Mouse (Mus musculus) MEL (cell line): ENCODE measurements around the gene Ube2o. TPM values are rescaled to one million over a fixed set of nuclear protein-coding genes. Genes with fewer than 3 reads are reported as not detected.
A peak's percentile ranks its signal among the peaks of the same experiment; 100 is the strongest.

Experiments
- DNase-seq: peaks from one replicate; pipeline ENCODE4 v3.0.0; 2011; ENCODE audit warnings: low read depth, low spot score
- H3K27ac ChIP-seq: 2 replicates; pipeline ENCODE4 v1.5.1; 2012; ENCODE audit warnings: low read depth, mild to moderate bottlenecking, control low read depth, low read length, moderate library complexity; ENCODE audit not compliant: control insufficient read depth
- H3K27me3 ChIP-seq, 2 experiments: fragments of 150-350 bp in 1 of 2; sonication (generic) in 1 of 2; 2 replicates each; pipeline ENCODE4 v1.6.1; 2012; ENCODE audit warnings: low read length in 2 of 2, mild to moderate bottlenecking in 2 of 2, improper control_type of control experiment in 1 of 2, moderate library complexity in 1 of 2; ENCODE audit not compliant: insufficient read depth in 2 of 2, control insufficient read depth in 1 of 2
- H3K36me3 ChIP-seq, 2 experiments: 2 replicates each; pipeline ENCODE4 v1.6.1; 2012 to 2014; ENCODE audit warnings: low read length in 2 of 2, improper control_type of control experiment in 1 of 2, inconsistent platforms in 1 of 2, mild to moderate bottlenecking in 1 of 2; ENCODE audit not compliant: insufficient read depth in 2 of 2, control insufficient read depth in 1 of 2
- H3K4me1 ChIP-seq, 2 experiments: fragments of 150-350 bp in 1 of 2; sonication (generic) in 1 of 2; 2 replicates each; pipeline ENCODE4 v1.6.1; 2012; ENCODE audit warnings: low read length in 2 of 2, improper control_type of control experiment in 1 of 2, mild to moderate bottlenecking in 1 of 2; ENCODE audit not compliant: insufficient read depth in 2 of 2, control insufficient read depth in 1 of 2
- H3K4me3 ChIP-seq, 2 experiments: fragments of 150-350 bp in 1 of 2; sonication (generic) in 1 of 2; 2 replicates each; pipeline ENCODE4 v1.5.1; 2012; ENCODE audit warnings: low read depth in 2 of 2, low read length in 2 of 2, mild to moderate bottlenecking in 2 of 2, moderate library complexity in 2 of 2, control low read depth in 1 of 2, improper control_type of control experiment in 1 of 2; ENCODE audit not compliant: control insufficient read depth in 1 of 2, insufficient read depth in 1 of 2
- H3K79me2 ChIP-seq: 2 replicates; pipeline ENCODE4 v1.6.1; 2012; ENCODE audit warnings: mild to moderate bottlenecking, low read length, moderate library complexity; ENCODE audit not compliant: control insufficient read depth, poor library complexity, insufficient read depth
- H3K9ac ChIP-seq: 2 replicates; pipeline ENCODE4 v1.6.1; 2012; ENCODE audit warnings: low read depth, mild to moderate bottlenecking, control low read depth, low read length, moderate library complexity; ENCODE audit not compliant: control insufficient read depth, poor library complexity, severe bottlenecking
- H3K9me3 ChIP-seq: fragments of 150-350 bp; sonication (generic); replicated peaks from 2 replicates; pipeline ENCODE4 v1.6.1; 2012; ENCODE audit warnings: mild to moderate bottlenecking, low read length, improper control_type of control experiment, moderate library complexity; ENCODE audit not compliant: insufficient read depth
- BHLHE40 ChIP-seq: IDR thresholded peaks from 2 replicates; pipeline ENCODE4 v1.6.1; 2012; ENCODE audit warnings: low read depth, mild to moderate bottlenecking, inconsistent platforms, low read length, improper control_type of control experiment, borderline replicate concordance
- CHD1 ChIP-seq: IDR thresholded peaks from 2 replicates; pipeline ENCODE4 v1.6.1; 2012; ENCODE audit warnings: low read depth, mild to moderate bottlenecking, inconsistent platforms, low read length, improper control_type of control experiment
- CHD2 ChIP-seq: IDR thresholded peaks from 2 replicates; pipeline ENCODE4 v1.6.1; 2011; ENCODE audit warnings: low read length, improper control_type of control experiment
- ELF1 ChIP-seq: IDR thresholded peaks from 2 replicates; pipeline ENCODE4 v1.6.1; 2014; ENCODE audit warnings: low read depth, mild to moderate bottlenecking, inconsistent platforms, low read length, improper control_type of control experiment, moderate library complexity
- EP300 ChIP-seq, 2 experiments: IDR thresholded peaks; 2 replicates each; pipeline ENCODE4 v1.6.1; 2011; ENCODE audit warnings: improper control_type of control experiment in 2 of 2, low read length in 2 of 2, low read depth in 1 of 2, mild to moderate bottlenecking in 1 of 2
- ETS1 ChIP-seq: IDR thresholded peaks from 2 replicates; pipeline ENCODE4 v1.6.1; 2012; ENCODE audit warnings: low read depth, mild to moderate bottlenecking, inconsistent platforms, low read length, improper control_type of control experiment, moderate library complexity
- GABPA ChIP-seq: IDR thresholded peaks from 2 replicates; pipeline ENCODE4 v1.6.1; 2012; ENCODE audit warnings: low read depth, mild to moderate bottlenecking, inconsistent platforms, low read length, improper control_type of control experiment, moderate library complexity
- HCFC1 ChIP-seq: IDR thresholded peaks from 2 replicates; pipeline ENCODE4 v1.6.1; 2012; ENCODE audit warnings: low read depth, mild to moderate bottlenecking, inconsistent platforms, low read length, improper control_type of control experiment, moderate library complexity
- MAX ChIP-seq: IDR thresholded peaks from 2 replicates; pipeline ENCODE4 v1.6.1; 2011; ENCODE audit warnings: low read length, improper control_type of control experiment
- MXI1 ChIP-seq: IDR thresholded peaks from 2 replicates; pipeline ENCODE4 v1.6.1; 2011; ENCODE audit warnings: mild to moderate bottlenecking, low read depth, low read length, improper control_type of control experiment
- MYC ChIP-seq: IDR thresholded peaks from 2 replicates; pipeline ENCODE4 v1.6.1; 2011; ENCODE audit warnings: low read depth, mild to moderate bottlenecking, low read length, improper control_type of control experiment, moderate library complexity
- NELFE ChIP-seq: IDR thresholded peaks from 2 replicates; pipeline ENCODE4 v1.6.1; 2011; ENCODE audit warnings: low read depth, low read length, improper control_type of control experiment
- NRF1 ChIP-seq: IDR thresholded peaks from 2 replicates; pipeline ENCODE4 v1.6.1; 2014; ENCODE audit warnings: low read depth, mild to moderate bottlenecking, inconsistent platforms, low read length, improper control_type of control experiment, moderate library complexity; ENCODE audit not compliant: poor library complexity, insufficient read depth, severe bottlenecking
- POLR2A ChIP-seq, 2 experiments: IDR thresholded peaks; 2 replicates each; pipeline ENCODE4 v1.6.1; 2011 to 2012; ENCODE audit warnings: low read length in 2 of 2, mild to moderate bottlenecking in 2 of 2, control low read depth in 1 of 2, improper control_type of control experiment in 1 of 2, low read depth in 1 of 2, moderate library complexity in 1 of 2; ENCODE audit not compliant: control insufficient read depth in 1 of 2, insufficient read depth in 1 of 2, poor library complexity in 1 of 2
- POLR2AphosphoS2 ChIP-seq: IDR thresholded peaks from 2 replicates; pipeline ENCODE4 v1.6.1; 2011; ENCODE audit warnings: low read length, improper control_type of control experiment
- RAD21 ChIP-seq: IDR thresholded peaks from 2 replicates; pipeline ENCODE4 v1.6.1; 2011; ENCODE audit warnings: mild to moderate bottlenecking, low read depth, low read length, improper control_type of control experiment
- RCOR1 ChIP-seq: IDR thresholded peaks from 2 replicates; pipeline ENCODE4 v1.6.1; 2012; ENCODE audit warnings: low read depth, mild to moderate bottlenecking, inconsistent platforms, low read length, improper control_type of control experiment
- SIN3A ChIP-seq: IDR thresholded peaks from 2 replicates; pipeline ENCODE4 v1.6.1; 2012; ENCODE audit warnings: low read length, improper control_type of control experiment, inconsistent platforms
- SMC3 ChIP-seq: IDR thresholded peaks from 2 replicates; pipeline ENCODE4 v1.6.1; 2011; ENCODE audit warnings: low read depth, low read length, improper control_type of control experiment
- TBP ChIP-seq: IDR thresholded peaks from 2 replicates; pipeline ENCODE4 v1.8.0; 2011; ENCODE audit warnings: low read depth, low read length, improper control_type of control experiment
- TCF12 ChIP-seq: IDR thresholded peaks from 2 replicates; pipeline ENCODE4 v1.6.1; 2014; ENCODE audit warnings: low read depth, mild to moderate bottlenecking, inconsistent platforms, low read length, improper control_type of control experiment, moderate library complexity
- USF2 ChIP-seq, 2 experiments: IDR thresholded peaks; 2 replicates each; pipeline ENCODE4 v1.6.1; 2011 to 2012; ENCODE audit warnings: improper control_type of control experiment in 2 of 2, low read length in 2 of 2, borderline replicate concordance in 1 of 2, inconsistent platforms in 1 of 2, low read depth in 1 of 2, mild to moderate bottlenecking in 1 of 2; ENCODE audit not compliant: insufficient read depth in 1 of 2
- ZC3H11A ChIP-seq: IDR thresholded peaks from 2 replicates; pipeline ENCODE4 v1.6.1; 2012; ENCODE audit warnings: low read depth, mild to moderate bottlenecking, inconsistent platforms, low read length, improper control_type of control experiment
- ZMIZ1 ChIP-seq: IDR thresholded peaks from 2 replicates; pipeline ENCODE4 v1.6.1; 2012; ENCODE audit warnings: low read depth, mild to moderate bottlenecking, inconsistent platforms, low read length, improper control_type of control experiment, moderate library complexity
- polyA plus RNA-seq, 2 experiments: library from polyadenylated mRNA; stranded (reverse) in 1 of 2; unstranded in 1 of 2; fragments of >175 nt in 1 of 2; fragments of >200 nt in 1 of 2; gene quantifications; 2 replicates each; pipeline versions ENCODE4 v1.2.1 to v1.2.4; 2012; ENCODE audit warnings: low replicate concordance in 2 of 2, low read depth in 1 of 2; ENCODE audit not compliant: insufficient read length in 2 of 2, insufficient read depth in 1 of 2, missing spikeins in 1 of 2
- total RNA-seq: library from RNA; depleted of rRNA; stranded (reverse); fragments of 300-350 nt; gene quantifications from 2 replicates; pipeline ENCODE4 v1.2.3, GENCODE M21; 2012

The Ube2o gene
- total and polyA plus RNA-seq, 3 experiments = 22.9 to 42.8 TPM; not detected in 1

GRCm38 (mm10) chr11:116624131-116624832, 43.0 kb upstream of the Ube2o start:
- H3K36me3 ChIP-seq = peaks cover 0 to 23% of the 10 kb centered on the region in 2 experiments; a peak in 2 of 4 replicates
- TF ChIP-seq TCF12 (peak; percentile 50; the same call in 1 of the 2 replicates), MXI1 (peak; percentile 65; the same call in 1 of the 2 replicates), RAD21 (no peak), NRF1 (peak; percentile 68), ELF1 (0 out of 2 replicates have a peak, but pooled peaks have one; percentile 14), CHD2 (no peak), TBP (0 out of 2 replicates have a peak, but pooled peaks have one; percentile 46), ZC3H11A (0 out of 2 replicates have a peak, but pooled peaks have one; percentile 1), SIN3A (peak; percentile 56), BHLHE40 (0 out of 2 replicates have a peak, but pooled peaks have one; percentile 6), GABPA (no peak), EP300 (IDR thresholded peaks at IDR 0.05; ENCODE audit: low read depth in 1 of 2, low read length in 2 of 2) (0 out of 4 replicates have a peak, but pooled peaks of 1 of the 2 experiments have one; percentile 10), MAX (peak; percentile 80), POLR2A (IDR thresholded peaks at IDR 0.05; ENCODE audit: control insufficient read depth in 1 of 2, insufficient read depth in 1 of 2, low read depth in 1 of 2, low read length in 2 of 2, poor library complexity in 1 of 2) (peak; percentile 59 to 60; a peak in 3 of 4 replicates), ETS1 (peak; percentile 6; the same call in 1 of the 2 replicates), MYC (0 out of 2 replicates have a peak, but pooled peaks have one; percentile 50), RCOR1 (no peak), ZMIZ1 (no peak), HCFC1 (no peak), POLR2AphosphoS2 (peak; percentile 57; the same call in 1 of the 2 replicates), NELFE (peak; percentile 54), CHD1 (peak; percentile 76; the same call in 1 of the 2 replicates), SMC3 (no peak), USF2 (IDR thresholded peaks at IDR 0.05; ENCODE audit: borderline replicate concordance in 1 of 2, insufficient read depth in 1 of 2, low read depth in 1 of 2, low read length in 2 of 2) (no peak)
- H3K9ac ChIP-seq = peak overlapping the region; percentile 70
- peak overlapping the region; percentile 68 to 91 for H3K4me3 ChIP-seq
- H3K79me2 ChIP-seq = peaks cover 6% of the 10 kb centered on the region; the same call in 1 of the 2 replicates
- H3K27me3 ChIP-seq = no peaks in the 10 kb centered on the region
- DNase-seq = peak; percentile 94
- 0 out of 2 replicates have a peak overlapping the region, but pooled peaks have one; percentile 1 for H3K27ac ChIP-seq
- no peaks in the 10 kb centered on the region for H3K9me3 ChIP-seq
- H3K4me1 ChIP-seq = peaks cover 22 to 64% of the 10 kb centered on the region in 2 experiments
